Mouse (Mus musculus): ENCODE measurements at regions not wholly inside any gene's neighbourhood (a gene's known extent, or its start where the extent isn't known, plus 50 kb on each side); places are given as distances from the start of the nearest gene placed in this dataset.

DNA sequence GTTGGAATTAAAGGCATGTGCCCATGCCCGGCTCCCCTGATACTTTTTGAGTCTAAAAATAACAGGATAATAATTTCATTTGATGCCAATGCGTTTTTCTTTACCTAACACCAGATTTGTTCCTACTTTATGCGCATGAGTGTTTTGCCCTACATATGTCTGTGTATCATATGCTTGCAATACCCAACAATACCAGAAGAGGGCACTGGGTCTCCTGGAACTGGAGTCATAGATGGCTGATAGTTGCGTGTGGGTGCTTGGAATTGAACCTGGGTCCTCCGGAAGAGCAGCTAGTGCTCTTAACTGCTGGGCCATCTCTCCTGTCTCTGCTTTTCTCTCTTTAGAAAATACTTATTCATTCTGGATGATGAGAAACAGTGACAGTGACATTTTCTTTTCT lies 67.3 kb upstream of the Rgs6 start:
- peak; percentile 9 for DNase-seq (ENCODE audit: low read depth)

DNA sequence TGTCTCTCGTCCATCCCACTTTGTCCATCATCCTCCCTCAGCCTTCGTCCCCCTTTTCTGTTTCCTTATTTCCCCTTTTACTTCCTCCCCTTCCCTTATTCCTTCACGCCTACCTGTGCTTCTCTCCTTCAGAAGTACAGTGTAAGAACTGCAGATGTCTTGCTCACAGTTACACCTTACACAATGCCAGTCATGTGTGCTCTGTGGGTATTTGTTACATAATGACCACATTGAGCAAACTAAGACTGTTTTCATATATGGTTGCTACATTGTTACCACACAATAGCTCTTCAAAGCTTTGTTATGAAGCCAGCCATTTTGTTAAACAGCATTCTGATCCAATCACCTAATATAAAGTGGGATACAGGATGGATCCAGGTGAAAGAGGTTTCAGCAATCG lies 63.1 kb upstream of the Rgs6 start:
- DNase-seq (ENCODE audit: low read depth), result peak; percentile 26

Measured in 416B (cell line).